Mouse (Mus musculus) neural tube, embryonic 13.5 days (tissue): ENCODE measurements at regions not wholly inside any gene's neighbourhood (a gene's known extent, or its start where the extent isn't known, plus 50 kb on each side); places are given as distances from the start of the nearest gene placed in this dataset.

Experiments used
- ATAC-seq: fragments of 200-750 bp; cut with Nextera tagmentation; 2 replicates; pipeline ENCODE4 v1.8.0; 2017; ENCODE audit warnings: low read depth, mild to moderate bottlenecking, moderate TSS enrichment, moderate library complexity
- H3K27ac ChIP-seq: fragments of 300-500 bp; sonication (generic); replicated peaks from 2 replicates; pipeline ENCODE4 v1.5.1; 2015; ENCODE audit warnings: moderate library complexity, mild to moderate bottlenecking, inconsistent platforms
- H3K27me3 ChIP-seq: fragments of 300-500 bp; sonication (generic); 2 replicates; pipeline ENCODE4 v1.6.1; 2015; ENCODE audit warnings: mild to moderate bottlenecking, inconsistent platforms
- H3K36me3 ChIP-seq: fragments of 300-500 bp; sonication (generic); 2 replicates; pipeline ENCODE4 v1.6.1; 2015; ENCODE audit warnings: mild to moderate bottlenecking, inconsistent platforms
- H3K4me1 ChIP-seq: fragments of 300-500 bp; sonication (generic); replicated peaks from 2 replicates; pipeline ENCODE4 v1.6.1; 2015; ENCODE audit warnings: inconsistent platforms
- H3K4me2 ChIP-seq: fragments of 300-500 bp; sonication (generic); 2 replicates; pipeline ENCODE4 v1.6.1; 2015; ENCODE audit warnings: inconsistent platforms, mild to moderate bottlenecking, moderate library complexity
- H3K4me3 ChIP-seq: fragments of 300-500 bp; sonication (generic); 2 replicates; pipeline ENCODE4 v1.5.1; 2015; ENCODE audit warnings: mild to moderate bottlenecking, inconsistent platforms
- H3K9ac ChIP-seq: fragments of 300-500 bp; sonication (generic); 2 replicates; pipeline ENCODE4 v1.6.1; 2015; ENCODE audit warnings: moderate library complexity, mild to moderate bottlenecking, inconsistent platforms
- H3K9me3 ChIP-seq: fragments of 300-500 bp; sonication (generic); 2 replicates; pipeline ENCODE4 v1.6.1; 2016; ENCODE audit warnings: inconsistent platforms
- WGBS: fragments of 180-500 bp; shearing (Covaris S2); methylation state at CpG from one replicate; pipeline ENCODE4 v1.1.7; 2015; 5-methylcytosine and 5-hydroxymethylcytosine counted together

DNA sequence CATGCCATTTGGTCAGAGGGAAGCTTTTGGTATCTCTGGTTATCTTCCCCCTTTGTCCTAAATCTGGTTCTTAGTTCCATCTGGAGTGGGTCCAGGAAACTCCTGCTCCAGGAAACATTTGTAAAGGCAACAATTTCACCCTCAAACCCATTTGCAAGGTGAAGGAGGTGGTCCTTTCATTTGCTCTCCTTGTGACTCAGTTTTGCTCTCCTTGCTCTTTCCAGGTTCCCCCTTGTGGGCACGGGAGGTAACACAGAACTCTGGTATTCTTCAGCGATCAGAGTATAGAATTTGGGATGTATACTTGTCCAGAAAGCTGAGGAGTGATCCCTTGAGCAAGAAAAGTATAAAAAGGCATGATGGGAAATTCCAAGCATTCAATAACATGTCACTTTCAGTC is 123.8 kb downstream of the Sec61b start:
- 49% methylated on average over 2 of the region's 2 CpGs for WGBS
- no peak overlapping the region for H3K27ac ChIP-seq
- H3K9me3 ChIP-seq = no peaks in the 10 kb centered on the region
- no peaks in the 10 kb centered on the region for H3K4me1 ChIP-seq
- ATAC-seq = no peak
- H3K4me2 ChIP-seq = no peak overlapping the region
- no peaks in the 10 kb centered on the region for H3K36me3 ChIP-seq
- H3K27me3 ChIP-seq = no peaks in the 10 kb centered on the region
- H3K9ac ChIP-seq = no peak overlapping the region
- no peak overlapping the region for H3K4me3 ChIP-seq

- 77% methylated on average over 10 of the region's 10 CpGs for WGBS
- Histone ChIP-seq H3K4me3 (no peak overlapping the region), H3K36me3 (no peaks in the 10 kb centered on the region), H3K4me2 (no peak overlapping the region), H3K27ac (no peak overlapping the region), H3K4me1 (peaks cover 8% of the 10 kb centered on the region; the same call in 1 of the 2 replicates), H3K9ac (no peak overlapping the region), H3K9me3 (no peaks in the 10 kb centered on the region), H3K27me3 (no peaks in the 10 kb centered on the region)
- no peak for ATAC-seq
Measured at GRCm38 (mm10) chr4:47601301-47602070, 127.0 kb downstream of the Sec61b start.

DNA sequence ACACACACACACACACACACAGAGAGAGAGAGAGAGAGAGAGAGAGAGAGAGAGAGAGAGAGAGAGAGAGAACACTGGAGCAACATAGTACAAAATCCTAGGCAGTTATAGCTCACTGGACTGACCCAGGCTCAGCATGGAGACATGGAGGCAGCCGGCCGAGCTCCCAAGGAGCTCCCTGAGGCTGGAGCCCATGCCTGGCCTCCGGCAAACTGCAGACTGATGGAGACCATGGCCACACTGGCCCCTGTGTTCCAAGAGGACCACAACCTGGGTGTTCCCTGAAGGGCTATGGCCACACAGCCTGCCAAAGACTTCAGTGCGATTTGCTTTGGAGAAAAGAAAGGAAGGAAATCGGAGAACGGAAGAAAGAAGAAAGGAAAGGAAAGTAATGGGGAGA is 128.9 kb downstream of the Sec61b start:
- Histone ChIP-seq H3K4me1 (peaks cover 9% of the 10 kb centered on the region; the same call in 1 of the 2 replicates), H3K4me2 (peak overlapping the region; percentile 39), H3K27me3 (no peaks in the 10 kb centered on the region), H3K4me3 (peak overlapping the region; percentile 10; the same call in 1 of the 2 replicates), H3K9me3 (no peaks in the 10 kb centered on the region), H3K27ac (no peak overlapping the region), H3K9ac (peak overlapping the region; percentile 50; the same call in 1 of the 2 replicates), H3K36me3 (no peaks in the 10 kb centered on the region)
- ATAC-seq = no peak
- WGBS = 55% methylated on average over 6 of the region's 6 CpGs

- Histone ChIP-seq H3K27ac (no peak overlapping the region), H3K4me1 (peaks cover 14% of the 10 kb centered on the region), H3K9ac (peak overlapping the region; percentile 50; the same call in 1 of the 2 replicates), H3K36me3 (no peaks in the 10 kb centered on the region), H3K4me2 (peak overlapping the region; percentile 39), H3K4me3 (peak overlapping the region; percentile 10; the same call in 1 of the 2 replicates), H3K9me3 (no peaks in the 10 kb centered on the region), H3K27me3 (no peaks in the 10 kb centered on the region)
- 51% methylated on average over 14 of the region's 14 CpGs for WGBS
- 0 out of 2 replicates have a peak, but pooled peaks have one; percentile 43 for ATAC-seq
Measured at GRCm38 (mm10) chr4:47603847-47604397, 129.5 kb downstream of the Sec61b start.

DNA sequence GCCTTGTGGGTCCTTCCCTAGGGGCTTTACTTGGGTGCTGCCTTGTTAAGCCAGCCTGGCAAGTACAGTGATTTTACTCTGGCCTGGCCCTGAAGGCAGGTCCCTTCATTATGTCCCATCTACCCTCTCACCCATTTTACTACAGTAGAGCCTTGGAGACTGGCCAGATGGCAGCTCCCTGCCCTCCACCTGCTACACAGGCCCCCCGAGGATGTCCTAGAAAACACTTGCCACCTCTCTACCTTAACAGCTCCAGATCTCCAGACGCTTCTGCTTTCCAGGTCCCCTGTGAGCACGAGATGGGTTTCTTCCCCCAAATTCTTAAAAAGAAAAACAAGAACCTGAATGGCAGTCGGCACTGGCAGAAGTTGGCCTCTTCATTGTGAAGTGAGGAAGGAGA is 131.2 kb downstream of the Sec61b start:
- no peak overlapping the region for H3K4me2 ChIP-seq
- peaks cover 14% of the 10 kb centered on the region for H3K4me1 ChIP-seq
- H3K27me3 ChIP-seq = no peaks in the 10 kb centered on the region
- 91% methylated on average over 4 of the region's 4 CpGs for WGBS
- no peak overlapping the region for H3K27ac ChIP-seq
- H3K9me3 ChIP-seq = no peaks in the 10 kb centered on the region
- no peak overlapping the region for H3K4me3 ChIP-seq
- H3K9ac ChIP-seq = no peak overlapping the region
- no peak for ATAC-seq
- no peaks in the 10 kb centered on the region for H3K36me3 ChIP-seq

DNA sequence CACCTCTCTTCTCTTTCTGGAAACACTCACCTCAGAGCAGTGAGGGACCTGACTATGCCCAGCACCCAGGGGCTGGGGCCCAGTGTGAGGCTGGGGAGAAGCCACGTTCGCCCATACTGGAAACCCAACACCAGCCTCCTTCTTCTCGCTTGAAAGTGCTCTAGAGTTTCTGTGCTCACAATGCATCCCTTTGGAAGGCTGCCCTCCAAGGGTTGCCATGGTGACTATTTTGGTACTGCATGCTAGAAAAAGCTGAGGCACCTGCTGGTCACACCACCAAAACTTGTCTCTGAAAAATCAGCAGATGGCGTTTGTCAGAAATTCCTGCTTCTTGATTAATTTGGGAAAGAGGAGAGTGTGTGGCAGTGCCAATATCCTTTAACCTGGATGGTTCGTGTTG is 134.2 kb downstream of the Sec61b start:
- no peaks in the 10 kb centered on the region for H3K9me3 ChIP-seq
- WGBS = 40% methylated on average over 5 of the region's 5 CpGs
- no peaks in the 10 kb centered on the region for H3K27me3 ChIP-seq
- H3K4me3 ChIP-seq = no peak overlapping the region
- no peak overlapping the region for H3K9ac ChIP-seq
- H3K27ac ChIP-seq = no peak overlapping the region
- no peaks in the 10 kb centered on the region for H3K36me3 ChIP-seq
- H3K4me2 ChIP-seq = no peak overlapping the region
- H3K4me1 ChIP-seq = peaks cover 10% of the 10 kb centered on the region
- no peak for ATAC-seq

DNA sequence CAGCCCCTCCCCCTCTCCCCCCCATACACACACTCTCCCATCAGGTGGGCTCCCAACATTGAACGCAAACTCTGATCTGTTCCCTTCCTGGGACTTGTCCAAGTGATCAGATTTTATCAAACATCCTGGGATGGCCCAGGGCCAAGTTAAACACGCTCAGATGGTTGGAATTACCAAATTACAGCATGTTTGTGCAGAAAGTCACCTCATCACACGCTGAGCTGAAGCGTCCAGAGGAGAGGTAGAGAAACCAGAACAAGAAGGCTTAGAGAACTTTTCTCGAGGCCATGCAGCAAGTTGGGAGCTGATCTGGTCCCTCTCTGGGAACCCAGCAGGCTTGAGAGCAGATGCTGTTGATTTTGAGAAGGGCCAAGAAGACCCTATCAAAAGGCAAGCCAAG is 136.5 kb downstream of the Sec61b start:
- Histone ChIP-seq H3K27ac (no peak overlapping the region), H3K4me3 (no peak overlapping the region), H3K9ac (no peak overlapping the region), H3K4me2 (no peak overlapping the region), H3K4me1 (peaks cover 6% of the 10 kb centered on the region), H3K36me3 (no peaks in the 10 kb centered on the region), H3K27me3 (no peaks in the 10 kb centered on the region), H3K9me3 (no peaks in the 10 kb centered on the region)
- ATAC-seq = no peak
- WGBS = 78% methylated on average over 5 of the region's 5 CpGs

- Histone ChIP-seq H3K9ac (no peak overlapping the region), H3K27me3 (no peaks in the 10 kb centered on the region), H3K36me3 (no peaks in the 10 kb centered on the region), H3K27ac (no peak overlapping the region), H3K4me1 (no peaks in the 10 kb centered on the region), H3K4me2 (no peak overlapping the region), H3K9me3 (no peaks in the 10 kb centered on the region), H3K4me3 (no peak overlapping the region)
- no peak for ATAC-seq
- 82% methylated on average over 3 of the region's 3 CpGs for WGBS
Measured at GRCm38 (mm10) chr4:47616525-47616924, 142.1 kb downstream of the Sec61b start.

- Histone ChIP-seq H3K27me3 (no peaks in the 10 kb centered on the region), H3K36me3 (no peaks in the 10 kb centered on the region), H3K9me3 (no peaks in the 10 kb centered on the region), H3K4me2 (no peak overlapping the region), H3K4me3 (no peak overlapping the region), H3K4me1 (no peaks in the 10 kb centered on the region), H3K27ac (no peak overlapping the region), H3K9ac (no peak overlapping the region)
- no peak for ATAC-seq
- 90% methylated on average over 3 of the region's 3 CpGs for WGBS
Measured at GRCm38 (mm10) chr4:47620700-47621099, 146.2 kb downstream of the Sec61b start.

DNA sequence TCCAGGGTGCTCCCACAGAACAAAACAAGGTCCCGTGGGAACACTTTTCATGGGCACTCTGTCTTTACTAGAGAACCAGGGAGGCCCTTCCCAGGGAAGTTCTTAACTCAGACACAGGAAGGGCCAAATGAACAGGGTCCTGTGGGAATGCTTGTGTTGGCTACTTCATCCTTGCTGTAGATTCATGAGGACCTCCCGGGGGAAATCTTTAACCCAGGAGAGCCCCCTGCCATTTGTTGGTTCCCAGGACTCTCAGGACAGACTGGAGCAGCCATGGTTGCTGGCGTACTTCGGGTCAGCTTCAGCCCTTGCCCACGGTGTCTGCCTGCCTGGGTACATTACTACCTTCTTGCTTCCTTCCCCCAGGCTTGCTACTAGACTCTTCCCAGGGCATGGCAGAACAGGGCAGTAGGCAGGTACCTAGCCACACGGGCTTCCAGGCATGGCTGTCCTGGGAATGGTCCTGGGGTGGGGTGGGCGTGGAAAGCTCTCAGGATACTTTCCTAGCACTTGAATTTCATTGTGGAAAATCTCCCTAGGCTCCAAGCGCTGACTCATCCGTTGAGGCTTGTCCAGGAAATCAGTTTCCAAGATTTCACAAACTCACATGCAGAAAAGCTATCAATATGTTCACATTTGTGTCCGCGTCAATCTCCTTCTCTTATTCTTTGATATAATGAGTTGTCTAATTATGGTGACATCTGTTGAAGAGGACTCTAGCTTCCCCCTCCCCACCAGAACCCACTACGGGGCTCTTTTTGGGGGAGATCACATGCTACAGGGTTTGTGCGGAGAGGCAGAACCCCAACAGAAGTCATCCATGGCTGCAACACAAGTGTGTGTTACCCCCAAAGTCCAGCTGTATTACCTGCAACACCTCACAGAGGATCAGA is 148.6 kb downstream of the Sec61b start:
- 88% methylated on average over 13 of the region's 13 CpGs for WGBS
- no peaks in the 10 kb centered on the region for H3K36me3 ChIP-seq
- H3K27ac ChIP-seq = no peak overlapping the region
- H3K4me2 ChIP-seq = no peak overlapping the region
- H3K9me3 ChIP-seq = no peaks in the 10 kb centered on the region
- no peaks in the 10 kb centered on the region for H3K4me1 ChIP-seq
- no peak overlapping the region for H3K4me3 ChIP-seq
- H3K9ac ChIP-seq = no peak overlapping the region
- no peaks in the 10 kb centered on the region for H3K27me3 ChIP-seq
- no peak for ATAC-seq

GRCm38 (mm10) chr4:47630006-47630405 is 155.5 kb downstream of the Sec61b start:
- no peaks in the 10 kb centered on the region for H3K36me3 ChIP-seq
- no peak overlapping the region for H3K27ac ChIP-seq
- H3K4me2 ChIP-seq = no peak overlapping the region
- H3K4me3 ChIP-seq = no peak overlapping the region
- no peak for ATAC-seq
- no peak overlapping the region for H3K9ac ChIP-seq
- no peaks in the 10 kb centered on the region for H3K4me1 ChIP-seq
- no peaks in the 10 kb centered on the region for H3K27me3 ChIP-seq
- 72% methylated on average over 8 of the region's 8 CpGs for WGBS
- H3K9me3 ChIP-seq = no peaks in the 10 kb centered on the region

DNA sequence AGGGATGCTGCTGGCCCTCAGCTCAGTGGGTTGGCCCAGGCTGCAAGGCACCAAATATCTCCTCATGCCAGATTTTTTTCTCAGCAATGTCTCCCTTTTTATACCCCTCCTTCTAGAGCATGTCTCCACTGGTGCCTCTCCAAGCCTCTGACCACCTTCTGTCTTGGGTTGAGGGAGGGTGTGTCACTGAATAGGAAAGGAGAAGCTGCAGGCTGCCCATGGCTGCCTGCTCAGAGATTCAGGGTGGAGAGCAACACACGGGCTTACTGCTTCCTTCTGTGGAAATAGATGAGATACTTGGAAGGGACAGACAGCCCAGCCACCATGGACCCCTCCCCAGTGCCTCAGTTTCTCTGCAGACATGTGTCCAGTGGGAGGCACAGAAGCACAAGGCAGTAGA is 156.0 kb downstream of the Sec61b start:
- no peaks in the 10 kb centered on the region for H3K4me1 ChIP-seq
- H3K9me3 ChIP-seq = no peaks in the 10 kb centered on the region
- no peak overlapping the region for H3K4me2 ChIP-seq
- no peaks in the 10 kb centered on the region for H3K36me3 ChIP-seq
- no peak overlapping the region for H3K27ac ChIP-seq
- no peak overlapping the region for H3K4me3 ChIP-seq
- H3K27me3 ChIP-seq = no peaks in the 10 kb centered on the region
- no peak for ATAC-seq
- WGBS = 87% methylated on average over 1 of the region's 1 CpGs
- H3K9ac ChIP-seq = no peak overlapping the region
